Mouse (Mus musculus): Measurements from ENCODE around the gene Smoc1. TPM values are rescaled to one million over a fixed set of nuclear protein-coding genes. Genes with fewer than 3 reads are reported as not detected.
A peak's percentile ranks its signal among the peaks of the same experiment; 100 is the strongest.

The Smoc1 gene
- polyA plus RNA-seq, 1 experiment from 2014 or later = 19.0 TPM

- no peak overlapping the region for H3K9ac ChIP-seq (ENCODE audit: low read length)
- H3K27ac ChIP-seq (ENCODE audit: low read depth, low read length) = no peak overlapping the region
- ATAC-seq (ENCODE audit: low FRiP score) (no peak), DNase-seq (ENCODE audit: low spot score, missing footprints) (no peak)
- 88% methylated on average over 3 of the region's 3 CpGs for WGBS
- H3K27me3 ChIP-seq (ENCODE audit: control insufficient read depth, insufficient read depth, low read length) = no peaks in the 10 kb centered on the region
- no peak overlapping the region for H3K4me3 ChIP-seq (ENCODE audit: low read depth, low read length)
- H3K9me3 ChIP-seq (ENCODE audit: control insufficient read depth, low read length) = no peaks in the 10 kb centered on the region
- no peak overlapping the region for H3K4me2 ChIP-seq
- no peaks in the 10 kb centered on the region for H3K4me1 ChIP-seq (ENCODE audit: control insufficient read depth, insufficient read depth, low read length)
- H3K36me3 ChIP-seq (ENCODE audit: control insufficient read depth, insufficient read depth, low read length) = no peaks in the 10 kb centered on the region
These were observed 100.2 kb downstream of the Smoc1 start for GRCm38 (mm10) chr12:81126842-81127241.

GRCm38 (mm10) chr12:81128693-81129092 is 102.1 kb downstream of the Smoc1 start:
- no peaks in the 10 kb centered on the region for H3K4me1 ChIP-seq (ENCODE audit: control insufficient read depth, insufficient read depth, low read length)
- DNase-seq (ENCODE audit: low spot score, missing footprints) (no peak), ATAC-seq (ENCODE audit: low FRiP score) (no peak)
- no peak overlapping the region for H3K4me2 ChIP-seq
- WGBS = 86% methylated on average over 5 of the region's 5 CpGs
- no peak overlapping the region for H3K9ac ChIP-seq (ENCODE audit: low read length)
- H3K4me3 ChIP-seq (ENCODE audit: low read depth, low read length) = no peak overlapping the region
- no peak overlapping the region for H3K27ac ChIP-seq (ENCODE audit: low read depth, low read length)
- H3K27me3 ChIP-seq (ENCODE audit: control insufficient read depth, insufficient read depth, low read length) = no peaks in the 10 kb centered on the region
- no peaks in the 10 kb centered on the region for H3K36me3 ChIP-seq (ENCODE audit: control insufficient read depth, insufficient read depth, low read length)
- no peaks in the 10 kb centered on the region for H3K9me3 ChIP-seq (ENCODE audit: control insufficient read depth, low read length)

DNA sequence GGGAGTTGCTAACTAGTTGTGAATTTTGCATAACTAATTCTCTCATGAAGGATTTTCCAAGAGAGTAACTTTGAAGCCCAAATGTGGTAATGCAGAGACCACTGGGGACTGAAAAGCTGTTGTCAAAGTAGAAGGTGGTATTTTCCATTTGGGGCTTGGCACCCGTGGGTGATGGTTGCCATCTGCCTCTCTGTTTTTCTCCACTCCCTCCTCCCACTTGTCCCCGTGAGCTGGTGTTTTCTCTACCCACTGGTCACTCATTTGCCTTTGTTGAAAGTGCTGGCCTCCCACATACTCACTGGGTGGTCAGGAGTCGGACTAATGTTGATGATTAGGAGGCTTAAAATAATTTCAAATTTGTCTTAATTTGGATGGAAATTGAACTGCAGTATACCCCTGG is 104.1 kb downstream of the Smoc1 start:
- no peaks in the 10 kb centered on the region for H3K27me3 ChIP-seq (ENCODE audit: control insufficient read depth, insufficient read depth, low read length)
- H3K36me3 ChIP-seq (ENCODE audit: control insufficient read depth, insufficient read depth, low read length) = no peaks in the 10 kb centered on the region
- ATAC-seq (ENCODE audit: low FRiP score) (no peak), DNase-seq (ENCODE audit: low spot score, missing footprints) (no peak)
- H3K4me3 ChIP-seq (ENCODE audit: low read depth, low read length) = no peak overlapping the region
- no peaks in the 10 kb centered on the region for H3K9me3 ChIP-seq (ENCODE audit: control insufficient read depth, low read length)
- no peak overlapping the region for H3K9ac ChIP-seq (ENCODE audit: low read length)
- WGBS = 70% methylated on average over 3 of the region's 3 CpGs
- no peak overlapping the region for H3K27ac ChIP-seq (ENCODE audit: low read depth, low read length)
- no peak overlapping the region for H3K4me2 ChIP-seq
- no peaks in the 10 kb centered on the region for H3K4me1 ChIP-seq (ENCODE audit: control insufficient read depth, insufficient read depth, low read length)

DNA sequence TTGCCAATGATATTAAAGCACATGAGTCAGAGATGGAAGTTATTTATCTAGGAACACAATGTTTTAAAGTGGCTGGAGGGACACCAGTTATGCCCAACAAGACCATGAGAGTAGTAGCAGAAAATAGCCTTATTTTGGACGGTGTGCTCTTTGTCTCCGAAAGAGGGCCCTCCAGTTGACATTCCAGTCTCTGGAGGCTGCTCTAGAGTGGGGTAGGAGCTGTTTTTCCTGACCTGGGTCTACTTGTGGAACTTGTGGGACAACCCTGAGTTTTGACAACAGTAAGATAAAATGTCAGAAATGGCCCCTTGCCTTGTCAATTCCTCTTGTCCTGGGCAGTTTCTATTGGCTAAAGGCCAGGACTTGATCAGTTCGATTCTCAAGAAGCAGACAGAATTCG is 104.5 kb downstream of the Smoc1 start:
- Histone ChIP-seq H3K27ac (ENCODE audit: low read depth, low read length) (no peak overlapping the region), H3K27me3 (ENCODE audit: control insufficient read depth, insufficient read depth, low read length) (no peaks in the 10 kb centered on the region), H3K4me2 (no peak overlapping the region), H3K9ac (ENCODE audit: low read length) (no peak overlapping the region), H3K9me3 (ENCODE audit: control insufficient read depth, low read length) (no peaks in the 10 kb centered on the region), H3K4me1 (ENCODE audit: control insufficient read depth, insufficient read depth, low read length) (no peaks in the 10 kb centered on the region), H3K36me3 (ENCODE audit: control insufficient read depth, insufficient read depth, low read length) (no peaks in the 10 kb centered on the region), H3K4me3 (ENCODE audit: low read depth, low read length) (no peak overlapping the region)
- ATAC-seq (ENCODE audit: low FRiP score) = no peak
- 86% methylated on average over 4 of the region's 4 CpGs for WGBS
- DNase-seq (ENCODE audit: low spot score, missing footprints) = no peak

DNA sequence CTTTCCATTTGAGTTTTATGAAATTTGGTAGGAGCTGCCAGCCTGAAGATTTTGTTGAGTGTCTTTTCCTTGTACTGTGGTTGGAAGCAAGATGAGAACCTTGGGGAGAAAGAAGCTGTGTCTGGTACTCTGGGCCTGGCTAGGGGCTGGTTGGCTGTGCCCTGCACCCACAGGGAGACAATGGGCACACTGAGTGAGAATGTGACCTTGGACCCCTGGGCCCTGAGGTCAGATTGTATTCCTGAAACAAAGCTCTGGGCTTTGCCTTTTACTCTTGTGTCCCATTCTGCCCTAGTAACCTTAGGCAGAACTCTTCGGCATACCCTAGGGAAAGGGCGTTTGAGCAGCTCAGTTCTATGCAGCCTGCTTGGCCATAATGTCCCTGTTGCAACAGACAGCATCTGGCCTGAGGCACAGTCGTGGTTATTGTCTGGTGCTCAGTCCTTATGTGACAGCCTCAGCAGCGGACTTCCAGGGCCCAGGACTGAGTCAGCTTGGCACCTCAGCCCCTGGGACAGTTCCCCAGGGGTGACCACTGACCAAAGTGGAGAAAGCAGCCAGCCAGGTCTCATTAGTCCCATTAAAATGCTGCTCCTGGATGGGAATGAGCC is 106.6 kb downstream of the Smoc1 start:
- no peak for DNase-seq (ENCODE audit: low spot score, missing footprints)
- Histone ChIP-seq H3K27ac (ENCODE audit: low read depth, low read length) (no peak overlapping the region), H3K4me1 (ENCODE audit: control insufficient read depth, insufficient read depth, low read length) (no peaks in the 10 kb centered on the region), H3K4me3 (ENCODE audit: low read depth, low read length) (no peak overlapping the region), H3K9ac (ENCODE audit: low read length) (no peak overlapping the region), H3K36me3 (ENCODE audit: control insufficient read depth, insufficient read depth, low read length) (no peaks in the 10 kb centered on the region), H3K4me2 (no peak overlapping the region), H3K27me3 (ENCODE audit: control insufficient read depth, insufficient read depth, low read length) (no peaks in the 10 kb centered on the region), H3K9me3 (ENCODE audit: control insufficient read depth, low read length) (no peaks in the 10 kb centered on the region)
- 47% methylated on average over 4 of the region's 4 CpGs for whole genome bisulfite sequencing
- ATAC-seq (ENCODE audit: low FRiP score) = no peak

DNA sequence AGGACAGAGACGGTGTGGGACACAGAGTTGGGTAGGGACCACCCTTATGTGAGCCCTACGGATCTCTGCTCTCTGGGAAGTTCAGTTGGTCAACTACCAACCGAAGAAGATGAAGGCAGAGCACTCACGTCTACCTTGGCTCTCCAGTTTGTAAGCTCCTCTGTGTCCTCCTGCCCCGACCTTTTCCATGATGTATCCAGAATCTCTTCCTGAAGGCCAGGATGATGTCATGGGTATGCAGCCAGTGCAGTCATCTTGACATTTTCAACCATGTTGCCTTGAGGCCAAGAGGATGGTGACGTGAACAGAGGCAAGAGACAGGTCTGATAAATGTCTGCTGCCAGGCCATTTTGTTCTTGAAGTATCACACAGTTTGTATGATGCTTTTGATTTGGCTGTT is 111.6 kb downstream of the Smoc1 start:
- DNase-seq (ENCODE audit: low spot score, missing footprints) = no peak
- H3K36me3 ChIP-seq (ENCODE audit: control insufficient read depth, insufficient read depth, low read length) = no peaks in the 10 kb centered on the region
- no peak overlapping the region for H3K27ac ChIP-seq (ENCODE audit: low read depth, low read length)
- H3K9ac ChIP-seq (ENCODE audit: low read length) = no peak overlapping the region
- peaks cover 7% of the 10 kb centered on the region for H3K4me1 ChIP-seq (ENCODE audit: control insufficient read depth, insufficient read depth, low read length)
- H3K9me3 ChIP-seq (ENCODE audit: control insufficient read depth, low read length) = no peaks in the 10 kb centered on the region
- no peak overlapping the region for H3K4me2 ChIP-seq
- ATAC-seq (ENCODE audit: low FRiP score) = no peak
- H3K27me3 ChIP-seq (ENCODE audit: control insufficient read depth, insufficient read depth, low read length) = peaks cover 12% of the 10 kb centered on the region
- H3K4me3 ChIP-seq (ENCODE audit: low read depth, low read length) = no peak overlapping the region
- WGBS = 91% methylated on average over 6 of the region's 6 CpGs

- Histone ChIP-seq H3K27ac (ENCODE audit: low read depth, low read length) (no peak overlapping the region), H3K4me1 (ENCODE audit: control insufficient read depth, insufficient read depth, low read length) (peaks cover 7% of the 10 kb centered on the region), H3K27me3 (ENCODE audit: control insufficient read depth, insufficient read depth, low read length) (peaks cover 14% of the 10 kb centered on the region), H3K4me2 (no peak overlapping the region), H3K9me3 (ENCODE audit: control insufficient read depth, low read length) (no peaks in the 10 kb centered on the region), H3K4me3 (ENCODE audit: low read depth, low read length) (no peak overlapping the region), H3K36me3 (ENCODE audit: control insufficient read depth, insufficient read depth, low read length) (no peaks in the 10 kb centered on the region), H3K9ac (ENCODE audit: low read length) (no peak overlapping the region)
- ATAC-seq (ENCODE audit: low FRiP score) (no peak), DNase-seq (ENCODE audit: low spot score, missing footprints) (no peak)
- WGBS = 91% methylated on average over 6 of the region's 6 CpGs
These were observed 112.9 kb downstream of the Smoc1 start for GRCm38 (mm10) chr12:81139463-81139862.

DNA sequence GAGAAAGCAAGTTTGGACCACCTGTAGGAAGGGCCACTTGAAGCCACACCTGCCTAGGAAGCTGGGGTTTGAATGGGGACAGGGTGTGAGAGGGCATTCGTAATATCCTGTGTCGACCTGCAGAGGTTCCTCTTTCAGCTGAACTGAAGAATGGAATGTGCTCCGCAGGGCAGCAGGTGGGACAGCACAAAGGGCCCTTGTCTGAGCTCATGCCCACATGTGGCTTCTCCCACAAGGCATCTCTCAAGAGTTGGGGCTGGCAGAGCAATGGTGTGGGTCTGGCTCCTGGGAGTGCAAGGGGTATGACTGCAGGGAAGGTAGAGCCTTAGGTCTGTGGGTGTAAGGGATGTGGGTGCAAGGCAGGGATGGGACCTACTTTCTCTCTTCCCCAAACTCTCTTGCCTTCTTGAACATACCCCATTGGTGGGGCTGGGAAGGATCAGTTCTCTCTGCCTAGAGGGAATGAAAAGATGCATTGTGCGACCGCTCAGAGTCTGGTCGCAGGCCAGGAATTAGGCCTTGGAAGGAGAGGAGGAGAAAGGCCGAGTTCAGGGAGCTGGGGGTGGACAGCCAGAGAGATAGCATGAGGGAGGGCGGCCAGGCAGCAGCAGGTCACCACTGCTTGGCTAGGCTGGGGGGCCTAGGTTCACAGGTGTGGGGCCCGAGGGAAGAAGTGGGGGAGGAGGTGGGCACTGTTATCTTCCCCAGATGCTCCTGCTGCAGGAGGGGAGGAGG is 114.2 kb downstream of the Smoc1 start:
- no peak for ATAC-seq (ENCODE audit: low FRiP score)
- WGBS = 38% methylated on average over 9 of the region's 9 CpGs
- DNase-seq (ENCODE audit: low spot score, missing footprints) = no peak
- no peak overlapping the region for H3K27ac ChIP-seq (ENCODE audit: low read depth, low read length)
- H3K4me2 ChIP-seq = no peak overlapping the region
- H3K4me1 ChIP-seq (ENCODE audit: control insufficient read depth, insufficient read depth, low read length) = peaks cover 12% of the 10 kb centered on the region
- H3K4me3 ChIP-seq (ENCODE audit: low read depth, low read length) = no peak overlapping the region
- no peaks in the 10 kb centered on the region for H3K36me3 ChIP-seq (ENCODE audit: control insufficient read depth, insufficient read depth, low read length)
- peaks cover 14% of the 10 kb centered on the region for H3K27me3 ChIP-seq (ENCODE audit: control insufficient read depth, insufficient read depth, low read length)
- no peak overlapping the region for H3K9ac ChIP-seq (ENCODE audit: low read length)
- H3K9me3 ChIP-seq (ENCODE audit: control insufficient read depth, low read length) = no peaks in the 10 kb centered on the region

DNA sequence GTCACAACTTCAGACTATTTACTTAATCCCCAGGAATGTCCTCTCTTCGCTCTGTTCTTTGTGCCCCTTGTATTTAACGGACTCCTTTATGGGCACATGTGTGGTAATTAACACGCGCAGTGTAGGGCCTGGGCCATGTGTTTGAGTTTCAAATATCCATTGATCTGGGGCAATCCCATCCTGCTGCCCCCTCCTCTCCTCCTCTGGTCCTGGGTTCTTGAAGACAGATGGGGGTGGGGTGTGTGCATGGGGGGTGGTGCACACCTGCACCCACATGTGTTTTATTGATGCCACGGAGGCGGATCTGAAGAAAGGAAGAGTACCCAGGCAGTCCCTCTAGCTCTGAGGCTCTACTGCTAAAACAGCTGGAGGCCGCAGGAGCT is 114.7 kb downstream of the Smoc1 start:
- WGBS = 39% methylated on average over 7 of the region's 7 CpGs
- ATAC-seq (ENCODE audit: low FRiP score) (peak; percentile 52; the same call in 1 of the 2 replicates), DNase-seq (ENCODE audit: low spot score, missing footprints) (no peak)
- Histone ChIP-seq H3K9ac (ENCODE audit: low read length) (no peak overlapping the region), H3K27me3 (ENCODE audit: control insufficient read depth, insufficient read depth, low read length) (peaks cover 14% of the 10 kb centered on the region), H3K4me3 (ENCODE audit: low read depth, low read length) (no peak overlapping the region), H3K27ac (ENCODE audit: low read depth, low read length) (no peak overlapping the region), H3K4me1 (ENCODE audit: control insufficient read depth, insufficient read depth, low read length) (peaks cover 18% of the 10 kb centered on the region), H3K36me3 (ENCODE audit: control insufficient read depth, insufficient read depth, low read length) (no peaks in the 10 kb centered on the region), H3K4me2 (no peak overlapping the region), H3K9me3 (ENCODE audit: control insufficient read depth, low read length) (no peaks in the 10 kb centered on the region)

Measured in midbrain, embryonic 11.5 days (tissue).